Mouse (Mus musculus): ENCODE measurements at regions not wholly inside any gene's neighbourhood (a gene's known extent, or its start where the extent isn't known, plus 50 kb on each side); places are given as distances from the start of the nearest gene placed in this dataset.
A peak's percentile ranks its signal among the peaks of the same experiment; 100 is the strongest.

DNA sequence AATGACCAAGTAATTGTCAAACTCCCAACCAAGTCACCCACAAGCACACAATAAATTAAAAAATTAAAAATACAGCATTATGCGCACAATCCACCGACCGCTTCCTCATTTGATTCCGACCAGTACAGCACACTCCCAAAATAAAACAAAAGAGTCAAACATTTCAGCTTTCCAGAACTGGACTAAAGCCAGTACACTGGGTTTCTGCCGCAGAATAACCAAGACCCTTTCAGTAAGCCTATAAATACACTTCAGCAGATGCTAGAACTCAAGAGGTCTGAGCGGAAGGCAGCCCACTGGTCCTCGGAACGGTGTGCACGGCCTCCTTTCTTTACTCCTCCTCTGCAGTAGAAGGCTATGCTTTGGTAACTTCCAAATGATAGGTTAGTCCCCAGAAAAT lies 98.2 kb upstream of the Selenok start:
- no peak for DNase-seq (ENCODE audit: low read depth, low spot score)

GRCm38 (mm10) chr14:29876668-29877067 lies 91.4 kb upstream of the Selenok start:
- DNase-seq (ENCODE audit: low read depth, low spot score) = no peak

DNA sequence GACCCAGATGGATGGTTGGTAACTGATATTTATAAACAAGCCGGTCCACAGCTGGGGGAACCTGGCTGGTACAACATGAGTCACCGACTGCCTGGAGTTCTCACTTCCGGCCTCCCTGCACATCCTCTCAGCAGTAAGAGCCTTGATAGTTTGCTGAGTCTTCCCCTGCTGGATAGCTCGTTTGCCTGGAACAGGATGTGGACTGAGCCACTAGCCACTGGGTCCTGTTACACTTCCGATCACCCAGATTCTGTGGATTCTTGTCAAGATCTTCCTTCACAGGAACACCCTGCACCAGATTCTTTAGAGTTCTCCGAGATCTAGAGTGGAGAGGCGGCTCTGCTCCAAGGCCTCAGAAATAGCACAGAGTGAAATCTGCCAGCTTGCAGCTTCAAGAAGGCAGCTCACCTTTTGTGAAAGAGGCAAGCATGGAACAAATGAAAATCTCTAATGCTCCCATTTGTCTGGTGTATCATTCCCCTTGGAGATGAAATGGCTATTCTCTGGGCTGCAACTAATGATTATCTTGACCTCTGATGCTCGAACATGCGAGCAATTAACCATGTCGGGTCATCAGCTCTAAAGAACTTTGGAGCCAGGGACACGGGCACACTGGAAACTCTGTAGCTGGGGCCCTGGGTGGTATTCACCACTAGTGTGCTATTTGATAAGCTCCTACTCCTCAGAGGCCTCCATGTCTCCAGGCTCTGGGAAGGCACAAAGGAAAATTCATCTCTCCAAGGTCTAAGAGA lies 90.3 kb upstream of the Selenok start:
- DNase-seq (ENCODE audit: low read depth, low spot score) = peak; percentile 5

GRCm38 (mm10) chr14:29878423-29878800 lies 89.7 kb upstream of the Selenok start:
- no peak for DNase-seq (ENCODE audit: low read depth, low spot score)

DNA sequence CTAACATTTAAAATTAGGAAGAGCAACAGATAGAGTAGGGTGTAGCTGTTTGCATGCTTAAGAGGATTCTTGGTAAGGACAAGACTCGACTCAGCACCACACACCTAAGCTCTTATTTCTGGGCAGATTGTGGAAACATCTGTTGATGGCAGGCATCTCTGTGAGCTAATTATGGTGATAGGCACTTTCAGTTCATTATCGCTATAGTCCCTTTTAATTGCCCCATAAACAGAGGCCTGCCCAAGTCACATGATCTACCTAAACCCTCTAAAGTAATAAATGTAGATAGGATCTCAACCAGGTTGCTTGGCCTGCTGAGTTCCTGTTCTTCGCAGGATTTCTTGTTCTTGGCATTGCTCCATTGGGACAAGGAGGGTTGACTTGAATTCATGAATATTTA lies 88.8 kb upstream of the Selenok start:
- DNase-seq (ENCODE audit: low read depth, low spot score) = no peak

GRCm38 (mm10) chr14:29882666-29883344 lies 85.3 kb upstream of the Selenok start:
- DNase-seq (ENCODE audit: low read depth, low spot score) = no peak

DNA sequence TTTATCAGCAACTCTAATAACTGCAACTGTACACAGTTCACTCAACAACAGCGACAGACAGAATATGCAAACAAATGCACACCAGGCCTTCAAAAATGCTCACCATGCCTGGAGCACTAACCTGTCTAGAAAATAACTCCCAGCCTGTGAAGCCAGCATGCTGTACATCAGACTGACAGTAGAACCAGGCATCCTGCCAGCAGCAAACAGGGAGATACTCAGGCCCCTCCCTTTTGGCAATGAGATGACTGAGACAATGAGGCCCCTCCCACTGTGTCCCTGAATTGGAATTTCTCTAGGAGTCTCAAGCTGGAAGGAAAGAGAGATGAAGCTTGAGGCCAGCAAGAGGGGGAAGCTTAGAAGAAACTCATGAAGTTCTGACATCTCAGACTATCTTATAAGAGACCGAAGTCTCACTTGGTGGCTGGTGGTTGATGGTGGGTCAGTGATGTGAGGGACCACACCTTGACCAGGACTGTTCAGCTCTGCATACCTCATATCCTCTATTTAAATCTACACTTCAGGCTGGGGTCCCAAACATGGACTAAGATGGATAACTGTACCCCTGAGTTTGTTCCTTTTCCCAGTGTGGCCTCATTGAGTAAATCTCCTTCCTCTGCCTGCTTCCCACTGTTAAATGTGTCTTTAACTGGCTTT lies 72.6 kb upstream of the Selenok start:
- peak; percentile 44 for DNase-seq (ENCODE audit: low read depth, low spot score)

GRCm38 (mm10) chr14:29895989-29896675 lies 72.0 kb upstream of the Selenok start:
- no peak for DNase-seq (ENCODE audit: low read depth, low spot score)

GRCm38 (mm10) chr14:29900931-29901330 lies 67.2 kb upstream of the Selenok start:
- no peak for DNase-seq (ENCODE audit: low read depth, low spot score)

DNA sequence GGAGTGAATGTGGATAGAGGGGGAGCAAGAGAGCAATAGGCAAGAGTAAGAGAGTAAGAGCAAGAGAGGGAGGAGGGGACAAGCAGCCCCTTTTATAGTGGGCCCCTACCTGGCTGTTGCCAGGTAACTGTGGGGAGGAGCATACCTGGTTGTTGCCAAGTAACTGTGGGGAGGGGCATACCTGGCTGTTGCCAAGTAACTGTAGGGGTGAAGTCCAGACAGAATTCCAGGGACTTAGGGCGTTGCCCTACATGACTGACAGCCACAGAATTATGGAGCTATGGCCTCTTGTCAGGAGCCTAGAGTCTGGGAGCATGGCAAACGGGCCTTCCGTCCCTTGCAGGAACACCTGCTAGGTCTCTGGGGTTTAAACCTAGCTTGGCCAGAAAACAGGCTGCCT lies 64.5 kb upstream of the Selenok start:
- DNase-seq (ENCODE audit: low read depth, low spot score) = no peak

DNA sequence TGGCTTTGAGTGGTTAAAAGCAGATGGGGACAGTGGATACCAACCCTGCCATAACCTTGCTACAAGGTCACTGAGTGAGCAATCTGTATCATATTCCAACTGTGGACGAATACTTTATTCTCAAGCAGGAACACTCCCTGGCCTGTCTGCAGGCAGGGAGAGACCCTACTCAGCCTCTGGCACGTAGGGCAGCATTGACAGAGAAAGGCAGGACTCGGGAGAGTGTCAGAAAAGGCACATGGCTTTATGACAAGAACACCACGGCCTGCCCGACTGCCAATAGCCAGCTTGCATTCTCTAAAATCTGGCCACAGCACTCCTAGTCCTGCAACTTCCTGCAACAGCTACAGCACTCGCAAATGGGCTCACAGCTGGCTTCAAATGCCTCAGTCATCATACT lies 63.3 kb upstream of the Selenok start:
- no peak for DNase-seq (ENCODE audit: low read depth, low spot score)

- DNase-seq (ENCODE audit: low read depth, low spot score) = no peak
Observed at GRCm38 (mm10) chr14:29909741-29910140, 58.4 kb upstream of the Selenok start.

All from 3T3-L1 (cell line).